Mouse (Mus musculus): Measurements from ENCODE around the gene Tmem132c. TPM values are rescaled to one million over a fixed set of nuclear protein-coding genes. Genes with fewer than 3 reads are reported as not detected.

Tmem132c gene
- polyA plus RNA-seq, 1 experiment = 0.84 TPM

DNA sequence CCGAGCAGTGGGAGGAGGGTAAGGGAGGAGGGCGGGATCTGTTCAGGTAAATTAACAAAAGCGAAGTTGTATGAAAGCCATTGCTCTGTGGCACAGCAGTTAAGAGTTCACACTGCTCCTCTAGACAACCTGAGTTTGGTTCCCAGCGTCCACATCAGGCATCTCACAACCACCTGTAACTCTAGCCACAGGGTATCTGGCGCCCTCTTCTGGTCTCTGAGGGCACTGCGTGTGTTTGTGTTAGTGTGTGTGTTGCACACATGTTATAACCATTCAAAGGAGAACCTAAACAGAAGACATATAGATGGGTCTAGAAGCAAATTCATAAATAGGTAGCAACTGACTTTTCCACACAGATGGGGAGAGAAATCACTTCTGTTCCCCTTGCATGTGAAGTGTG, 245.6 kb downstream of the Tmem132c start:
- TF ChIP-seq CTCF (IDR thresholded peaks at IDR 0.05; ENCODE audit: extremely low read depth, insufficient read depth, insufficient read length, insufficient replicate concordance) (no peak), POLR2A (IDR thresholded peaks at IDR 0.05; ENCODE audit: low read depth, low read length) (no peak)
- peaks cover 10% of the 10 kb centered on the region; the same call in 1 of the 2 replicates for H3K4me1 ChIP-seq (ENCODE audit: control insufficient read depth, insufficient read depth, insufficient read length)
- WGBS = 87% methylated on average over 6 of the region's 6 CpGs
- H3K27ac ChIP-seq (ENCODE audit: insufficient read depth, low read length) = no peak overlapping the region
- DNase-seq (ENCODE audit: low read depth in 1 of 2, low spot score in 2 of 2) = no peak
- H3K4me3 ChIP-seq (ENCODE audit: extremely low read depth, insufficient read depth, insufficient read length) = no peak overlapping the region
- no peaks in the 10 kb centered on the region for H3K27me3 ChIP-seq (ENCODE audit: control insufficient read depth, insufficient read depth, low read length)
- no peaks in the 10 kb centered on the region for H3K36me3 ChIP-seq (ENCODE audit: control insufficient read depth, insufficient read depth, low read length)

DNA sequence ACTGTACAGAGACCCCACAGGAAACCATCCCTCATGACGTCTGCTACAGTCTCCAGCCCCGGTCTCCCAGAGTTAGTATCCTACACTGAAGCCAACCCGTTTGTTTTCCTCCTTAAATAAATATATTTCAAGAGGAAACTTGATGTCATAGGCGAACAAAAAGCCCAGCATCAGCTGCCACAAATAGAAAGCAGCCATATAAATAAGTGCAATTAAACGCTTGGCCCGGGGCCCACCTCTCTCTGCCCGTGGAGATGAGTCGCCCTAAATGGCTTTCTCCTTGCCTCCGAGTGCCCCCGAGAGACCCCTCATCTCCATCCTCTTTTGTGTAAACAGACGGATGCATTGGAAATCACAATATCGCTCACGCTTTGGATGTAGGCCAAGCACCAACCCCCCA, 247.1 kb downstream of the Tmem132c start:
- Histone ChIP-seq H3K4me1 (ENCODE audit: control insufficient read depth, insufficient read depth, insufficient read length) (peaks cover 10% of the 10 kb centered on the region; the same call in 1 of the 2 replicates), H3K36me3 (ENCODE audit: control insufficient read depth, insufficient read depth, low read length) (no peaks in the 10 kb centered on the region), H3K27me3 (ENCODE audit: control insufficient read depth, insufficient read depth, low read length) (no peaks in the 10 kb centered on the region), H3K4me3 (ENCODE audit: extremely low read depth, insufficient read depth, insufficient read length) (no peak overlapping the region), H3K27ac (ENCODE audit: insufficient read depth, low read length) (no peak overlapping the region)
- WGBS = 92% methylated on average over 13 of the region's 13 CpGs
- TF ChIP-seq CTCF (IDR thresholded peaks at IDR 0.05; ENCODE audit: extremely low read depth, insufficient read depth, insufficient read length, insufficient replicate concordance) (no peak), POLR2A (IDR thresholded peaks at IDR 0.05; ENCODE audit: low read depth, low read length) (no peak)
- DNase-seq (ENCODE audit: low read depth in 1 of 2, low spot score in 2 of 2) = no peak

DNA sequence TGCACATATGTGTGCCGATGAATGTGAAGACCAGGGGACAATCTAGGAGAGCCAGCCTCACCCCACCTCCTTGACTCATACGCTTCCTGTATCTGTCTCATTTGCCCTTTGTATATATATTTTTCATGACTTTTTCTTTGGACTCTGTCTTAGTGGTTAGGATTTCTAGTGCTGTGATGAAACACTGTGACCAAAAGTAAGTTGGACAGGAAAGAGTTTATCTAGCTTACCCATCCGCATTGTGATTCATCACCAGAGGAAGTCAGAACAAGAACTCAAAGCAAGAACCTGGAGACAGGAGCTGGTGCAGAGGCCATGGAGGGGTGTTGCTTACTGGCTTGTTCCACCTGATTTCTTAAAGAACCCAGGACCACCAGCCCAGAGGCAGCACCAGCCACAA, 250.1 kb downstream of the Tmem132c start:
- TF ChIP-seq CTCF (IDR thresholded peaks at IDR 0.05; ENCODE audit: extremely low read depth, insufficient read depth, insufficient read length, insufficient replicate concordance) (no peak), POLR2A (IDR thresholded peaks at IDR 0.05; ENCODE audit: low read depth, low read length) (no peak)

DNA sequence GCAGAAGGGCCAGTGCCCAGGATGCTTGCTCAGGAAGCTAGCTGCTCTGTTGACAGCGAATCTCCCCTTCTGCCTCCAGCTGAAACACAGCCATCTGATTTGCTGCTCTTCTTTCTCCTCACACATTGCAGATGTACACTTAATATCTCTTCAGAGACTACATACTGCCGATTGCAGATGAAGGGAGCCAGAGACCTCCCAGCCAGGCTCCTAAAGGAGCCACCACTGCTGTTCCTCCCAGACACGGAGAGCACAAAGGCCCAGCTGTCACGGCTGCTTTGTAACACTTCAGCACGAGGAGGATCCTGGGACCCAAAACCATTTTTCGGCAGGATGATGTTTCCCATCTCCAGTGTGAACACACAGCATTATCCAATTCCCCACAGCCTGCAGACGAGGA, 255.3 kb downstream of the Tmem132c start:
- TF ChIP-seq CTCF (IDR thresholded peaks at IDR 0.05; ENCODE audit: extremely low read depth, insufficient read depth, insufficient read length, insufficient replicate concordance) = no peak
- no peak for TF ChIP-seq POLR2A (IDR thresholded peaks at IDR 0.05; ENCODE audit: low read depth, low read length)
- Histone ChIP-seq H3K4me3 (ENCODE audit: extremely low read depth, insufficient read depth, insufficient read length) (no peak overlapping the region), H3K27me3 (ENCODE audit: control insufficient read depth, insufficient read depth, low read length) (no peaks in the 10 kb centered on the region), H3K36me3 (ENCODE audit: control insufficient read depth, insufficient read depth, low read length) (no peaks in the 10 kb centered on the region), H3K27ac (ENCODE audit: insufficient read depth, low read length) (no peak overlapping the region), H3K4me1 (ENCODE audit: control insufficient read depth, insufficient read depth, insufficient read length) (no peaks in the 10 kb centered on the region)
- DNase-seq (ENCODE audit: low read depth in 1 of 2, low spot score in 2 of 2) = no peak
- 67% methylated on average over 7 of the region's 7 CpGs for WGBS

More for the DNA sequence above, 250.1 kb downstream of the Tmem132c start:
- Histone ChIP-seq H3K27ac (ENCODE audit: insufficient read depth, low read length) (no peak overlapping the region), H3K4me1 (ENCODE audit: control insufficient read depth, insufficient read depth, insufficient read length) (no peaks in the 10 kb centered on the region), H3K4me3 (ENCODE audit: extremely low read depth, insufficient read depth, insufficient read length) (no peak overlapping the region), H3K27me3 (ENCODE audit: control insufficient read depth, insufficient read depth, low read length) (no peaks in the 10 kb centered on the region), H3K36me3 (ENCODE audit: control insufficient read depth, insufficient read depth, low read length) (no peaks in the 10 kb centered on the region)
- DNase-seq (ENCODE audit: low read depth in 1 of 2, low spot score in 2 of 2) = no peak
- WGBS = 77% methylated on average over 3 of the region's 3 CpGs

DNA sequence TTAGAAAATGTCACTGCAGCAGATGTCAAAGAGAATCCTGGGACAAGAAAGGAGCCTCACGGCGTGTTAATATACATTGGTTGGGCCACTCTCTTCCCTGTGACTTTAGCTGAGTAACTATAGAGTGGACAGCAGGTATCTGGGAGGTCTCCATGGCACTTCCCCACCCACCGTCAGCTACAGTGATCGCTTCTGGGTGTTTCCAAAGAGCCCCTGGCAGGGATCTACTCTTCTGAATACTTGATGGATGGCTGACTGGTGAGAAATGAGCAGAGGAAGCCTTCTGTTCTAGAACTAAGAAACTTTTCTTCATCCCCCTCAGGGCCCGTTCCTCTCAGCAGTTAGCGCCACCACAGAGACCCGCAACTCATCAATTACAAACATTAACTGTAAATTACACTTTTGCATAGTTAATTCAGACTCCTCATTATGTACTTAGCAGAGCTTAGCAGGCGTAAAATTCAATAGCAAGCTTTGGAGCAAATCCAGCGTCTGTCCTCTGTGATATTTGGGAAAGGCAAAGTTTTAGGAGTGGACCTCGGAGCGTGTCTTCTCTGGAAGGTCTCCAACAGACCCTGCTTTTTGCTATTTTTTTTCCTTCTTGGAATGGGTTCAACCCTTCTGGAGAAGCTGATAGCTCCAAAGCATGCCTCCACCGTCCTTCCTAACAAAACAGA, 257.7 kb downstream of the Tmem132c start:
- Histone ChIP-seq H3K36me3 (ENCODE audit: control insufficient read depth, insufficient read depth, low read length) (no peaks in the 10 kb centered on the region), H3K27ac (ENCODE audit: insufficient read depth, low read length) (no peak overlapping the region), H3K4me1 (ENCODE audit: control insufficient read depth, insufficient read depth, insufficient read length) (no peaks in the 10 kb centered on the region), H3K4me3 (ENCODE audit: extremely low read depth, insufficient read depth, insufficient read length) (no peak overlapping the region), H3K27me3 (ENCODE audit: control insufficient read depth, insufficient read depth, low read length) (no peaks in the 10 kb centered on the region)
- WGBS = 88% methylated on average over 12 of the region's 12 CpGs
- no peak for TF ChIP-seq CTCF (IDR thresholded peaks at IDR 0.05; ENCODE audit: extremely low read depth, insufficient read depth, insufficient read length, insufficient replicate concordance)
- no peak for TF ChIP-seq POLR2A (IDR thresholded peaks at IDR 0.05; ENCODE audit: low read depth, low read length)
- no peak for DNase-seq (ENCODE audit: low read depth in 1 of 2, low spot score in 2 of 2)

DNA sequence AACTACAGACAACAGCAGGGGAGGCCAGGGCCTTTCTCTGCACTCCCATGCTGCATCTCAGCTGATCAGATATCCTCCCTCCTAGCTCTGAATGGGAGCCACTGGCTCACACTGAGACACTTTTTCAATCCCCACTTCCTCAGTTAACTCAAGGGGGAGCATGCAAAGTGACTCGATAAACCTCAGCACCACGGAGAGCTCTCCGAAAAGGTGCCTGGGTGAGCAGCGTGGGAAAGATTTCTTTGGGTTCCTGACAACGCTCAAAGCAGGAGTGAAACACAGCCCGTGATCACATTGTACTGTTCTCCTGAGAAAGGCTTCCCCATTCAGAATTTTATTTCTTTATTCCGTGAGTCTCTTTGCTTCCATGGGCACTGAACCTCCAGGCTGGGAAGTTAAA, 261.2 kb downstream of the Tmem132c start:
- Histone ChIP-seq H3K4me1 (ENCODE audit: control insufficient read depth, insufficient read depth, insufficient read length) (no peaks in the 10 kb centered on the region), H3K4me3 (ENCODE audit: extremely low read depth, insufficient read depth, insufficient read length) (no peak overlapping the region), H3K27ac (ENCODE audit: insufficient read depth, low read length) (no peak overlapping the region), H3K36me3 (ENCODE audit: control insufficient read depth, insufficient read depth, low read length) (no peaks in the 10 kb centered on the region), H3K27me3 (ENCODE audit: control insufficient read depth, insufficient read depth, low read length) (no peaks in the 10 kb centered on the region)
- no peak for DNase-seq (ENCODE audit: low read depth in 1 of 2, low spot score in 2 of 2)
- TF ChIP-seq POLR2A (IDR thresholded peaks at IDR 0.05; ENCODE audit: low read depth, low read length) = no peak
- TF ChIP-seq CTCF (IDR thresholded peaks at IDR 0.05; ENCODE audit: extremely low read depth, insufficient read depth, insufficient read length, insufficient replicate concordance) = no peak
- WGBS = 36% methylated on average over 7 of the region's 7 CpGs

DNA sequence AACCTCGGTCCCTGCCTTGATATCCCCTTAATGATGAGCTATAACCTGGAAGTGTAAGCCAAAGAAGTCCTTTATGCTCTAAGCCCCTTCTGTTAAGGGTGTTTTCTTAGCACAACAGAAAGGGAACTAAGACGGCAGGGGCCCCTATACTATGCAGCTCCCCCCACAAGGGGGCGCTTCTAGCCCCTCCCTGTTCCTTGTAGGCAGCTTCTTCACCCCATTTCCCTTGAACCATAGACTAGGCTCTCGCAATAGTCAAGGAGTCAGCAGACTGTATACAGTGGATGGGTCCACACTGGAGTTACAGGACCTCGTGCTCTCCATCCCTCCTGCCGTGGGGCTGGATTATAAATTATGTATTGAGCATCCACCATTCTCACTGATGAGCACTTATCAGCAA, 264.1 kb downstream of the Tmem132c start:
- no peaks in the 10 kb centered on the region for H3K27me3 ChIP-seq (ENCODE audit: control insufficient read depth, insufficient read depth, low read length)
- 61% methylated on average over 6 of the region's 6 CpGs for WGBS
- no peak overlapping the region for H3K27ac ChIP-seq (ENCODE audit: insufficient read depth, low read length)
- no peaks in the 10 kb centered on the region for H3K4me1 ChIP-seq (ENCODE audit: control insufficient read depth, insufficient read depth, insufficient read length)
- TF ChIP-seq CTCF (IDR thresholded peaks at IDR 0.05; ENCODE audit: extremely low read depth, insufficient read depth, insufficient read length, insufficient replicate concordance) (peak; percentile 5; the same call in 1 of the 2 replicates), POLR2A (IDR thresholded peaks at IDR 0.05; ENCODE audit: low read depth, low read length) (no peak)
- DNase-seq (ENCODE audit: low read depth in 1 of 2, low spot score in 2 of 2) = no peak
- no peaks in the 10 kb centered on the region for H3K36me3 ChIP-seq (ENCODE audit: control insufficient read depth, insufficient read depth, low read length)
- no peak overlapping the region for H3K4me3 ChIP-seq (ENCODE audit: extremely low read depth, insufficient read depth, insufficient read length)
